Mouse (Mus musculus) hindlimb bud, embryonic 11.5 days (tissue): ENCODE results near the gene Selenop.
A peak's percentile ranks its signal among the peaks of the same experiment; 100 is the strongest.

Experiments
- DNase-seq: peaks from one replicate; pipeline ENCODE4 v3.0.0-alpha.2; 2012; ENCODE audit warnings: low read depth, low spot score; ENCODE audit errors: extremely low spot score

The Selenop gene

GRCm38 (mm10) chr15:3269996-3270645, 1.8 kb downstream of the Selenop start:
- DNase-seq, result peak; percentile 1

GRCm38 (mm10) chr15:3270646-3271077, 2.3 kb downstream of the Selenop start:
- DNase-seq, result peak; percentile 60

- DNase-seq, result no peak
These were observed 2.9 kb downstream of the Selenop start for GRCm38 (mm10) chr15:3271216-3271615.

- DNase-seq, result no peak
These were observed 4.8 kb downstream of the Selenop start for GRCm38 (mm10) chr15:3273191-3273590.

DNA sequence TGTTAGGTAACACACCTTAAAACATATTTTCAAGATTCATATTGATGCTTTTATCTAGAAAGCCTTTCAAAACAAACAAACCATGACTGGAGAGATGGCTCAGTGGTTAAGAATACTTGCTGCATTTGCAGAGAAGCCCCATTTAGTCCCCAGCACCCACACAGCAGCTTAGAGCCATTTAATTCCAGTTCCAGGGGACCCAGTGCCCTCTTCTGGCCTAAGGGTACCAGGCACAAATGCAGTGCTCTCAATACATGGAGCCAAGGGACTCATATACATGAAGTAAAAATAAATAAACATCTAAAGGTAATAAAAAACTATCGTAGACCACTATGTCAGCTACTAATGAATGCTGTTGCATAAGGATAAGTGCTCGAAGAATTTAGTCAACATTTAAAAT, 9.0 kb downstream of the Selenop start:
- DNase-seq, result no peak

DNA sequence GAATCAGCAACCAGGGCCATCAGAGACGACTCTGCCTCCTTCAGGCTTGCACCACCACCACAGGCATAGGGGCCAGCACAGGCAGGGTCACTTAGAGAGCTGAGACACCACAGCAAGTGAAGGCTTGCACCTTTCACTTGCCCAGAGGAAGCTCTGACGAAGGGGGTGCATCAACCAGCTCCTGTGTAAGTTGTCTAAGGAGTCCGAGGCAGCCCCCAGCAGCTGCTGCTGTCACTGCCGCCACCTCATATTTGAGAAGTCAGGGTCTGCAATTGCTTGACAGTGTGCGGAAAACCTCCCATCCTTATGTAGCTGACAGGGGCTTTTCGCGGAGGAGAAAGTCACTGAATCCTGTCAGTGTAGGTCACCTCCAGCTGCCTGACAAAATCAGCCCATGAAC, 10.9 kb downstream of the Selenop start:
- no peak for DNase-seq

DNA sequence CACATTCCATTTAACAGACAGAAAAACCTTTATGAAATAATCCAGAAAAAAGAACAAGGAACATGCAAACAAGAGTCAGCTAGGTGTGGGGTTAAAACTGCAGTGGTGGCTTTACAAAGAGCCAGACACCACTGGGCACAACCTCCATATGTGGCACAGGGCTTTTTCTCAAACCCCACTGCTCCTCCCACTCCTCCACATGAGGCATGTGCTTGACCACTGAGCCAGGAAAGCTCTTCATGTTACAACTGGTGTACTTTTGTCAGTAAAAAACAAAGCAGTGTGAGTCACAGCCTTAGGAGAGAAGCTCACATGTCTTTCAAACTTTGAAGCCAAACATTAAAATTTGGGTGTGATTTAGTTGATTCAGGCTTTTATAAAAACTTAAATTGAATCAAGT, 12.9 kb downstream of the Selenop start:
- DNase-seq, result no peak

- no peak for DNase-seq
These were observed 13.4 kb downstream of the Selenop start for GRCm38 (mm10) chr15:3281737-3282136.

DNA sequence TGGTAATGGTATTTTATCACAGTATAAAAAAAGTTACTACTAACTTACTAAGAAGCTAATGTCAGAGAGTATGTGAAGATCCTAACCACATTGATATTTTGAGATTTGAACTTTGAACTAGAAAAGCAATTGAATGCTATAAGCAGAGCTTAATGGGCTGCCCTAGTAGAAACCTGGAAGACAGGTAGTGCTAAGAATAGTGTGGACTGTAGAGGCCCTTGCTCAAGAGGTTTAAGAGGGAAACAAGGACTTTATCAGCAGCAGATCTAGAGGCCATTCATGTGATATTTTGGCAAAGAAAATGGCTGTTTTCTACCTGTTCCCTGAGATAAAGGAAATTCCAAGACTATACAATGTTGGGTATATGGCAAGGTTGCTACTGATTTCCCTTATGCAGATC, 17.7 kb downstream of the Selenop start:
- DNase-seq, result no peak

DNA sequence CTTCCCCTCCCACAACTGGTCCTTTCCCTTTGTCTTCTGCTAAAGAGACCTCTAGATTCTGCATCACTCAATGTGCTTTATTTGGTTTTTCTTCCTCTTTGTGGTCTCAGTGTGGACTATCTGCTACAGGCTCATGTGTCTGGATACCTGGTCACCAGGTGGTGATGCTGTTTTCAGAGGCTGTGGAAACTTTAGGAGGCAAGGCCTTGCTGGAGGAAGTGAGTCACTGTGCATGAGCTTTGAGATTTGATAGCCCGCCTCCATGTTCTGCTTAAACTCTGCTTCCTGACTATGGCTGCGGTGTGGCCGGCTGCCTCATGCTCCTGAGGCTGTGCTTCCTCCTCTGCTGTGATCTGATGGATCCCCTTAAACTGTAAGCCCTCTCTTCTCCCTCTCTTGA, 22.1 kb downstream of the Selenop start:
- DNase-seq, result no peak

GRCm38 (mm10) chr15:3293477-3293876, 25.1 kb downstream of the Selenop start:
- no peak for DNase-seq

GRCm38 (mm10) chr15:3295986-3296385, 27.6 kb downstream of the Selenop start:
- no peak for DNase-seq

DNA sequence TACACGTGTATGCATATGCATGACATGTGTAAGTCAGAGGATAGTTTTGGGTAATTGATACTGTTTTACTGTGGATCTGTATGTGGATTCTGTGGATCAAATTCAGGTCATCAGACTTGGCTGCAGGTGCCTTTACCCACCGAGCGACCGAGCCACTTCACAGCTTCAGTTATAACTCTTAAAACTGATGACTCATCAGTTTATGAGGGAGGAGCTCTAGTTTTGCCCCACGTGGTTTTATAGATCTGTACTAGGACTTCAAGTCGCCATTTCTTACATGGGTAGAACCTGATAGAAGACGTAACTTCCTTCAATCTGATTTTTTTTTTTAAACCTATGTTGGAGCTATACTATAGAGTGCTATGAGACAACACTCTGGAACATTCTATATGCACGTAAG, 29.3 kb downstream of the Selenop start:
- no peak for DNase-seq

DNA sequence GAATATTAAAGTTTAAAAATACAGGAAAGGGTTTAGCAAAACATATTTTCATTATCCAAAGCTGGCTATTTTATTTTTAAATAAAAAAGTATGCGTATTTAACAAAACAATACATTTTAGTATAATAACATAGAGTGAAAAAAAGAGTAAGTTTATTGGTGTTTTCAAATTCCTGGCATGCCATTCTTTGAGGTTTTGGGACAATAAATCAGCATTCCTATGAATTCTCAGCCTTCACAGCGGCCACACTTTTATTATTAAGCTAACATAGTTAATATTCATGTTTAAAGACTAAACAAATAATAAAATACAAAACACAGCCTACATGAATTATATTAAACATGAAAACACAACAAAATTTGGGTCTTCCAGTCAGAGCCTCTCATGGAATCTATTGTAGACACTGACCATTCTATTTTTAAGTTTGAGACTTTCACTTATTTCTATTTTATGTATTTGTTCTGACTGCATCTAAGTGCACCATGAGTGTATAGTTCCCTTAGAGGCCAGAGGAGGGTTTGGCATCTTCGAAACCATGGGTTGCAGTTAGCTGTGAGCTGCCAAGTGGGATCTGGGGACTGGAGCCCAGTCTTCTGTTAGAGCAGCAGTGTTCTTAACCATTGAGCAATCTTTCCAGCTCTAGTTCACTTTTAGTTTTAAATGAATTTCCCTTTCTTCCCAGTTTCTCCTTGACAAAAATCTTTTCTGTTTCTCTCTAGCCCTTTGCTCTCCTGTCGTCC, 32.2 kb downstream of the Selenop start:
- no peak for DNase-seq

DNA sequence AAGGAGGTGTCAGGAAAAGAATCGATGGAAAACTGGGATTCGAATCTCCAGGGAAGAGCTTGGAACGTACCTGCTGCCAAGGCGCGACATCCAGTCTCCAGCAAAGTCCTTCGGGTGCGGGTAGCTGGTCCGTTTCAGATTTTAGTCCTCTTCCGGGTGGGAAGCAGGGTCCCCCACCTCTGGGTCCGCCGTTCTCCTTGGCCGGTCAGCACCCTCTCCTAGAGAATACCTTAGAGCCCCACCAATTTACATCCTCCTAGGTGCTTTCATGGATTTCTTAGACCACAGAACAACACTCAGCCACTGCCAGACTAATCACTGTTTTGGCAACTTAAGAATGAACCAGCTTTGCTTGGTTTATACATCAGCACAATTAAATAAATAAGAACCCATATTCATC, 35.1 kb downstream of the Selenop start, which contains the start of gene Ccdc152:
Gene Ccdc152, minus strand, starts transcription at position 101 of the 400 bp plus-strand sequence.
- no peak for DNase-seq

GRCm38 (mm10) chr15:3309856-3310255, 41.5 kb downstream of the Selenop start:
- DNase-seq, result no peak

GRCm38 (mm10) chr15:3312937-3313336, 44.6 kb downstream of the Selenop start:
- DNase-seq, result no peak

GRCm38 (mm10) chr15:3316617-3317016, 48.3 kb downstream of the Selenop start:
- DNase-seq, result no peak

GRCm38 (mm10) chr15:3319929-3320328, 51.6 kb downstream of the Selenop start:
- DNase-seq, result no peak

GRCm38 (mm10) chr15:3323041-3323440, 54.7 kb downstream of the Selenop start:
- no peak for DNase-seq
